Mouse (Mus musculus): ENCODE measurements at regions not wholly inside any gene's neighbourhood (a gene's known extent, or its start where the extent isn't known, plus 50 kb on each side); places are given as distances from the start of the nearest gene placed in this dataset.
"Not testable (repeated sequence)": the region's sequence is repeated elsewhere in the genome, so short reads cannot be mapped to it uniquely, and the experiment has no call there.

- DNase-seq (ENCODE audit: low read depth), result no peak
Measured at GRCm38 (mm10) chr7:111174393-111175124, 91.7 kb upstream of the Eif4g2 start.

GRCm38 (mm10) chr7:111172061-111172460 lies 89.2 kb upstream of the Eif4g2 start:
- DNase-seq (ENCODE audit: low read depth), result peak; percentile 43

- DNase-seq (ENCODE audit: low read depth), result not testable (repeated sequence)
Measured at GRCm38 (mm10) chr7:111168546-111169233, 85.9 kb upstream of the Eif4g2 start.

- no peak for DNase-seq (ENCODE audit: low read depth)
Measured at GRCm38 (mm10) chr7:111164994-111165393, 82.2 kb upstream of the Eif4g2 start.

GRCm38 (mm10) chr7:111164276-111164675 lies 81.4 kb upstream of the Eif4g2 start:
- no peak for DNase-seq (ENCODE audit: low read depth)

GRCm38 (mm10) chr7:111163861-111164260 lies 81.0 kb upstream of the Eif4g2 start:
- DNase-seq (ENCODE audit: low read depth), result no peak

- no peak for DNase-seq (ENCODE audit: low read depth)
Measured at GRCm38 (mm10) chr7:111163321-111163720, 80.5 kb upstream of the Eif4g2 start.

GRCm38 (mm10) chr7:111158791-111159286 lies 76.0 kb upstream of the Eif4g2 start:
- DNase-seq (ENCODE audit: low read depth), result peak; percentile 67

GRCm38 (mm10) chr7:111157754-111158325 lies 75.0 kb upstream of the Eif4g2 start:
- DNase-seq (ENCODE audit: low read depth), result no peak

GRCm38 (mm10) chr7:111157287-111157686 lies 74.5 kb upstream of the Eif4g2 start:
- peak; percentile 68 for DNase-seq (ENCODE audit: low read depth)

- peak; percentile 87 for DNase-seq (ENCODE audit: low read depth)
Measured at GRCm38 (mm10) chr7:111156472-111157231, 73.8 kb upstream of the Eif4g2 start.

- DNase-seq (ENCODE audit: low read depth), result no peak
Measured at GRCm38 (mm10) chr7:111155995-111156394, 73.2 kb upstream of the Eif4g2 start.

- no peak for DNase-seq (ENCODE audit: low read depth)
Measured at GRCm38 (mm10) chr7:111154217-111154616, 71.4 kb upstream of the Eif4g2 start.

GRCm38 (mm10) chr7:111150540-111150939 lies 67.7 kb upstream of the Eif4g2 start:
- no peak for DNase-seq (ENCODE audit: low read depth)

GRCm38 (mm10) chr7:111150115-111150514 lies 67.3 kb upstream of the Eif4g2 start:
- no peak for DNase-seq (ENCODE audit: low read depth)

- no peak for DNase-seq (ENCODE audit: low read depth)
Measured at GRCm38 (mm10) chr7:111147593-111147992, 64.8 kb upstream of the Eif4g2 start.

GRCm38 (mm10) chr7:111146670-111147069 lies 63.8 kb upstream of the Eif4g2 start:
- DNase-seq (ENCODE audit: low read depth), result no peak

GRCm38 (mm10) chr7:111144216-111144615 lies 61.4 kb upstream of the Eif4g2 start:
- no peak for DNase-seq (ENCODE audit: low read depth)

- DNase-seq (ENCODE audit: low read depth), result no peak
Measured at GRCm38 (mm10) chr7:111141285-111141965, 58.6 kb upstream of the Eif4g2 start.

GRCm38 (mm10) chr7:111138038-111138437 lies 55.2 kb upstream of the Eif4g2 start:
- no peak for DNase-seq (ENCODE audit: low read depth)

GRCm38 (mm10) chr7:111136066-111136639 lies 53.3 kb upstream of the Eif4g2 start:
- no peak for DNase-seq (ENCODE audit: low read depth)

Data from fibroblast of lung, adult 2 months (primary cell).